Mouse (Mus musculus) layer of hippocampus, postnatal 14 days (tissue): Measurements from ENCODE around the gene Rnf223. TPM values are rescaled to one million over a fixed set of nuclear protein-coding genes. Genes with fewer than 3 reads are reported as not detected.

ENCODE experiments used
- DNase-seq, 2 experiments: peaks; one replicate each; pipeline ENCODE4 v3.0.0; 2021 to 2022; ENCODE audit warnings: low spot score in 2 of 2, mixed read lengths in 1 of 2
- long read RNA-seq, 2 experiments: library from polyadenylated mRNA; stranded (forward); transcript quantifications; one replicate each; pipeline ENCODE4 v2.0.0; 2021
- total RNA-seq, 2 experiments: library from RNA; stranded (reverse); gene quantifications; 2 replicates each; pipeline ENCODE4 v1.2.3; 2021

The Rnf223 gene
- under 1 TPM; 0.55 to 0.65 TPM for total RNA-seq
- long read RNA-seq, experiment 1, partial matches to known transcripts = 0 of 1 reads
- long read RNA-seq, experiment 1, other reads (novel, unspliced or antisense) = 1 of 1 reads
- long read RNA-seq, experiment 2 = 0 reads

- DNase-seq = no peak
Measured at GRCm38 (mm10) chr4:156130436-156130835, at the start of gene Rnf223. Gene Rnf223 (plus strand): TSS chr4:156130513.

DNA sequence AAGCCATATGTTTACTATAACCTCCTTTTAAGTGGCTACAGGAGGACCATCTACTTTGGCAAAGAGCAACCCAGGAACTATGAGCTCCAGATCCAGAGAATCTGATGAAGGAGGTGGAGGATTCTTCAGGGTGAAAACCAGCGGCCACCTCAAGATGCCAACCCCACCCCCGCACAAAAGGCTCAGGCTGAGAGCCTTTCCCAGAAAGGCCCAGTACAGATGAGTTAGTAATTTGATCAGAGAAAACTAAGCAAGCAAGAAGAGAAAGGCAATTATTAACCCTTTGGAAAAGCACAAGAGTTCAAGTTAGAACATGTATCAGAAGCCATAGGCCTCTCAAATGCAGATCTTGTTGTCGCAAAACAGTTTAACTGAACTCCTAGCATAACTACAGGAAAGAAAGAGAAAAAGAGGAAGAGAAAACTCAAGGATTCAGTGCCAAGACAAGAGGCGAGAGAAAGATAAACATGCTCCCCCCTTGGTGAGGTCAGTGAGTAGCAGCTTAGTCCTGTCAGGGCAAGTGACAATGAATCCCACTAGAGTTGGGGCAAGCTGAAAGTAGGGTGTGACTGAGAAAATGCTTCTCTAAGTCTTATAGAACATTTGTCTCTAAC is 47.6 kb upstream of the Rnf223 start:
- DNase-seq = no peak

DNA sequence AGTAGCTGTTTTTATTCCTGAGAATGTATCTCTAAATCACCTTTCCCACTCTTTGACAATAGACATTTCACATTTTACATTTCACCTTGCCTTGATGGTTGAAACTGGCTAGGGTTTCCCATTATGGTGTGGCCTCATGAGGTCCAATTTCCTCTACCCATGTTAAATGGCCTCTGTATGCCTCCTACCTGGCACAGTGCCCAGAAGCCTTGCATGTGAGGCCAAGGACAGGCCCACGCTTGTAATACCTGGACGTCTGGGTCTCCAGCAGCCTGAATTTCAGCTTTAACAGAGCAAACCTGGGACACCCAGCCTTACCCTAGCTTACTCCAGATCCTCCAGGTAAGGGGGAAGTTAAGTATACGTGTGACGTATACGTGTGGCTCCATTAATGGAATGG is 47.0 kb upstream of the Rnf223 start:
- DNase-seq = no peak

DNA sequence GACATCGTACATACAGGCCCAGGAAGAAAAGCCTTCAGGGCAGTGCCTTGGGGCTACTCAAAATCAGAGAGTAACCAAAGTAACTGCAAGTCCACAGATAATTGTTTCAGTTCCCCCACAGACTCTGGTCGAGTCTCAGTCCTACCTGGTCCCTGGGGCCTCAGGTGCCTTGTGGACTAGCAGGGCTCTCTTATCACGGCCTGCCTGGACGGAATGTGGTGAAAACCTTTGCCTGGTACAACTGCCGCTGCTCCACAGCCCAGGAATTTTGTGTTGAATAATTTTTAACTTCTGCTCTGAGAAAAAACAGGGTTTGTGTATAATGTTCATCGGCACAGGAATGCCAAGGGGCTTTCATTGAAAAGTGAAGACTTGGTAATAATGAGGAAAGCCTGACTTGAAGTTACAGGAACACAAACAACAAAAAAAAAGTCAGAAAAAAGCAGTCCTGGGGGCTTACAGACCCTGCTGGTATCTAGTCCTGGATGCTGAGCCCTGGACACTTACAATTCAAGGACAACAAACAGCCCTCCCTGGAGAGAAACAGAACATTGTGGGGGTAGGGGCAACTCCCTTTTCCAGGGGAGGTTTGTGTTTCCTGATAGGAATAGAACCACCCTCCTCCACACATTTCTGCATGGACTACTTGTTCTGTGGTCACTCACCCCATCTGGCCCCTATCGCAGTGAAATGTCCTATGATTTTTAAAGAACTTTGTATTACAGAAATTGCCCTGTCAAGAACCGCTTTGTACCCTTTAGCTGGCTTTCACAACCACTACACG is 46.0 kb upstream of the Rnf223 start:
- no peak for DNase-seq

DNA sequence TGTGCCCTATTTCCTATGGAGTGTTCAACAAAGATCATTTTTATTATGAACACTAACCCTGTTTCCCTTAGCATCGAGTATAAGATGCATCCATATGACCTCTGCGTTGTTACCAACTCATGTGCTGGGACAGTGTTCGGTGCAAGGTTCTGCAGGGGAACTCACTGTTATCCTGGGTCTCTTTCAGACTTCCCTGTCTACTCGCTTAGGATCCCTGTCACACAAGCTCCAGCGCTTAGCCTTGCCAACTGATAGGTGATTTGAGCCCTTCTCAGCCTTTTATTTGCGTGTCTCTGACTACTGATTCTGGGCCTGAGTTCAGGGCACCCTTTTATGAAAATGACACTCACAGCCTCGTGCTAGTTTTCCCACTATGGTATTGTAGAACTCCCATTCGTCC is 45.1 kb upstream of the Rnf223 start:
- DNase-seq = no peak

GRCm38 (mm10) chr4:156087398-156088087 is 42.8 kb upstream of the Rnf223 start:
- DNase-seq = no peak

GRCm38 (mm10) chr4:156091236-156091635 is 39.1 kb upstream of the Rnf223 start:
- DNase-seq = no peak

GRCm38 (mm10) chr4:156092765-156093164 is 37.5 kb upstream of the Rnf223 start:
- DNase-seq = no peak

DNA sequence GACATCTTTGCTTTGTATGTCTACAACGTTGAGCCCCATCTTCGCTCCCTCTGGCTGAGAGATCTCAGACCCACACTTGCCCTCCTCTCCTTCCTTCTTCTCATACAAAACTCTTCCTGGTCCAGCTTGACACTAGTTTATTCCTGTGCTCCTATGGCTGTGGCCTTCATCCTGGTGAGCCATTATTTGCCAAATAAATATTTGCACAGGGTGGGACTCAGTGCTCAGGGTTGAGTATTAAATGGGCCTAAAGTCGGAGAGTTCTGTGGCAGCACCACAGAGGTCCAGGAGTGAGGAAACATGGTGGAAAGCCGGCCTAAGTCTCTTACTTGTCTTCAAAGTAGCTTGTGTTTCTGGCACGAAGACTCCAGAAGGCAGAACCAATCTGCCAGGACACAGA is 36.6 kb upstream of the Rnf223 start:
- DNase-seq = no peak

DNA sequence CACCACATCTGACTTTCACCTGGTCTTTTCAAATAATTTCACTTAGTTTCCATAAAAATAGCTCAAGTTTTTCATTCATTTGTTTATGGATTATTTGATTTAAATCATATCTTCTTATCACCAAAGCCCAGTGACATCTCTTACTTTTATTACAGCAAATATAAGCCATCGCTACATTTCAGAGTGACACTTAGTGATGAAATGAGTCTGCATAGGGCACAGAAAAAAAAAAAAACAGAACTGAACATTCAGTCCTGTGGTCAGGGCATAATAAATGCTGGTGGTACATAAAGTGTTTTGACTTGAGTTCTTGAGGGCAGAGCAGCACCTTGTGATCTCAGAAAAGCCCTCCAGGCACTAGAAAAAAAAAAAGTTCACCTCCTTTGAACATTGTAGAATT is 34.1 kb upstream of the Rnf223 start:
- DNase-seq = no peak

GRCm38 (mm10) chr4:156097770-156098366 is 32.4 kb upstream of the Rnf223 start:
- DNase-seq = no peak

DNA sequence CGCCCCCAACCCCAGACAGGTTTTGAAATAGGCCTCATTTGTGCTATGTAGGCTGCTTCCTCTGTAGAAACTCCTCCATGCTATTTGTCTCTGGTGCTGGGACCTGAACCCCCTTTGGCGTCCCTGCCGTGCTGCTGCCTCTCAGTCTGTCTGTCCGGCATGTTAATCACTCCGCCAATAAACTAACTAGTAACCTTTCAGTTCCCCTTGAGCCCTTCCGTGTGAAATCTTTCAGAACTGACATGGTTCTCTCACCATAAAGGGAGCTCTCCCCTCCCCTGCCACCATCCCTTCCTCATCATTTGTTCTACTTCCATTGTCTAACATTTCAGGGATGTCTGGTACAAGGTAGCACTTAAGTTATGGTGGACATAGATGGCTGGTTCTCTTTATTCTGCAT is 30.9 kb upstream of the Rnf223 start:
- no peak for DNase-seq

DNA sequence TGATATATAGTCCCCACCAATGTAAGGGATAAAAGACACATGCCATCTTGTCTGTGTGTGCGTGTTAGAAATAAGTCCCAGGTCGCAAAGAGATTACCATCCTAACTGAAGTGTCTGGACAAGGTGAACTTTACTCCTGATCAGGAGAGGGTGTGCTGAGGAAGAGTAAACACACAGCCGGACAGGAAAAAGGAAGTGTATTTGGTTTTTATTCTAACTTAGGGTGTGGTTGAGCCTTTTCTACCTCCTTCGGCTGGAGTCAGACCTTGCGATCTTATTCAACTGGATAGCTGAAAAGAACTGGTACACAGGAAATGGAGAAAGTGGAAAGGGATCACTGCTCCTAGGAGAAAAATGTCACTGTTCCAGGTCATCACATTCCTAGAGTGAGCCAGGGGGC is 29.8 kb upstream of the Rnf223 start:
- DNase-seq = no peak

DNA sequence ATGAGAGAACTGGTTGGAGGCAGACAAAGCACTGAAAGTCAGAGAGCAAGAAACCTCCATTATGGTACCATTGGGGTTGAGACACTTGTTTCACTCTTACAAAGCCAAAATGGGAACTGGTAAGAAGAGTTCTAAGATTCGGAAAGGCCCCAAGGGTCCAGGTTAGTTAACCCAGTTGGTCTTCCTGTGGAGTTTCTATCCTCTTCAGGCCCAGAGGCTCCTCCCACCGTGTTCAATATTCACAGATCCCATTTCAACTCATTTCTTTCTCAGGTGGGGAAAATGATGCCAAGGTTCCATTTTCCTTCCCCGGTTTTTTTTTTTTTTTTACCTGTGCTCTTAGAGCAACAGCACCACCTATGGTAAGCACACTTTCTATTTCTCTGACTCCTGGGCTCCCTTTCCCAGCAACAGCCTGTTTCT is 28.8 kb upstream of the Rnf223 start:
- DNase-seq = no peak

- no peak for DNase-seq
Measured at GRCm38 (mm10) chr4:156103342-156103741, 27.0 kb upstream of the Rnf223 start.

DNA sequence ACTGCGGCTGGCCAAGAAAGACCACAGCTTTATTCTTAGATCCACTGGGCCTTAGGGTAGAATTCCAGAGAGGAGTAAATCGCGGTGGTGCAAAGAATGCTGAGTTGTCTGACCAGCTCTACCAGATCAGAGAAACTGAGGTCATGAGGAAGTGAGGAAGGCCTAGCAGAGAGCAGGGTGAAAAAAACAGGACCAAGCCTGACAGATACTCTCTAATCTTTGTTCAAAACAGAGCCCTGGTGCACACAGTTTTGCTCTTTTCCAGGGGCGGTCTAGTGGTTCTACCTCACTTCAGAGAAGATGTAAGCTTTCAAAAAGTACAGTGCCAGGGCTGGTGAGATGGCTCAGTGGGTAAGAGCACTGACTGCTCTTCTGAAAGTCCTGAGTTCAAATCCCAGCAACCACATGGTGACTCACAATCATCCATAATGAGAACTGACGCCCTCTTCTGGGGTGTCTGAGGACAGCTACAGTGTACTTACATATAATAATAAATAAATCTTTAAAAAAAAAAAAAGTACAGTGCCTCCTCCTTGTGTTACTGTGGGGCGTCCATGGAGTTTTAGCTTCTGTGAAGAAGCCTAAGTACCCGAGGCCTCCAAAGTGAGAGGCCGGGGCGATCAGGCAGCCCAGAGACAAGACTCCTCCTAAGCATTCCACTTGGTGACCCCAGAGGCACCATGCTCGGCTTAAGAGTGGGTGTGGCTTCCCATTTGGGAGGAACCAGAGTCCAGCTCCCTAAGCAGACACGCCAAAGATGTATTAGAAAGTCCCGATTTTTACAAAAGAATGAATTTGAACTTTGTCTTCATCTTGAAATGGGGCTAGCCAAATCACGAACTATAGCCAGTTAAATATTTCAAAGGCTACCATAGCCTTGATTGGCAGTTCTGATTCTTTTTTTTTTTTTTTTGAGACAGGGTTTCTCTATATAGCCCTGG is 21.4 kb upstream of the Rnf223 start:
- DNase-seq = peak; percentile 23 to 51

GRCm38 (mm10) chr4:156109570-156110331 is 20.6 kb upstream of the Rnf223 start, which contains the start of gene 9430015G10Rik:
Gene 9430015G10Rik (plus strand): TSS chr4:156109982.
- DNase-seq = peak; percentile 97 to 99

GRCm38 (mm10) chr4:156124077-156124476 is 6.2 kb upstream of the Rnf223 start:
- no peak for DNase-seq

DNA sequence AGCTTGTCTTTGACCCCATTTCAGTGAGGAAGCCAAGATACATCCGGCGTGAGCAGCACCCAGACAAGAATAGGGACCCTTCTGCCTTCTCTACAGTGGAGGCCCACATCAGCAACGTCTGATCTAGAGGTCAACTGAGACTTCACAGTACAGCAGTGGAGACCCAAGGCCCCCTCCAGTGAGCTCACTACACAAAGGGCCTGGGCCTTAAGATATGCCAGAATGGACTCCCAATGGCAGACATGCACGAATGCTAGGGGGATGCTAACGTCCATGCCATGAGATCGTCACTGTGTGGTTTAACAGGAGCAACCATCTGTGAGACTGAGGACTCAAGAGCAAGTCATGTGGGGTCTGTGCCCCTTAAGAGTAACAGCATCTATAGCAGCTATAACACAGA is 4.9 kb upstream of the Rnf223 start:
- no peak for DNase-seq

DNA sequence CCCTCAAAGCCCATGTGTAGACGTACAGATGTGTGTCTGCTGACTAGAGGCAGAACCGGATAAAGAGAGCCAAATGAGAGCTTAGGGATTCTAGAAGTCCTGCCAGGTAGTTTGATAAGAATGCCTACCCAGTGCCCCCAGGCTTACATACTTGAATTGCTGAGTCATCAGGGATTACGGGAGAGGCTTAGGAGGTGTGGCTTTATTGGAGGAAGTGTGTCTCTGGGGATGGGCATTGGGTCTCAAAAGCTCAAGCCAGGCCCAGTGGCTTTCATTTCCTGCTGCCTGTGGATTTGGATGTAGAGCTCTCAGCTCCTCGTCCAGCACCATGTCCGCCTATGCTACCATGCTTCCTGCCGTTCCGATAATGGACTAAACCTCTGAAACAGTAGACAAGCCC is 3.5 kb upstream of the Rnf223 start:
- DNase-seq = no peak
